Mouse (Mus musculus): ENCODE data around the gene Psmd5. TPM values are rescaled to one million over a fixed set of nuclear protein-coding genes. Genes with fewer than 3 reads are reported as not detected.
A peak's percentile ranks its signal among the peaks of the same experiment; 100 is the strongest.

Psmd5 gene
- polyA plus RNA-seq (2015; fragmentation: Nextera tagmentation; extraction: Ambion mirVana): 95.6 and 105 TPM in 2 replicates

- H3K27ac ChIP-seq: no peak within 1 kb of the TSS
- H3K4me3 ChIP-seq: no peak within 1 kb of the TSS
- peak within 1 kb of the TSS; percentile 19; the same call in 1 of the 2 replicates for H3K9ac ChIP-seq
- H3K27me3 ChIP-seq: peaks cover 51% of the 10 kb centered on the region
- no peaks in the 10 kb centered on the region for H3K9me3 ChIP-seq
- peak within 1 kb of the TSS; percentile 16; the same call in 1 of the 2 replicates for H3K4me2 ChIP-seq
- WGBS: 12% methylated on average over 8 of the region's 8 CpGs
- no peaks in the 10 kb centered on the region for H3K36me3 ChIP-seq
- peaks cover 13% of the 10 kb centered on the region for H3K4me1 ChIP-seq (replicated peaks)
- ATAC-seq (ENCODE audit: low FRiP score): no peak
Observed at GRCm38 (mm10) chr2:34874816-34875345, at the start of gene Psmd5. Gene Psmd5, minus strand, starts transcription at chr2:34874968.

- no peak for ATAC-seq (ENCODE audit: low FRiP score)
- 0 out of 2 replicates have a peak, but pooled peaks cover 6% of the 10 kb centered on the region for H3K27me3 ChIP-seq
- H3K4me1 ChIP-seq (replicated peaks): no peaks in the 10 kb centered on the region
- H3K36me3 ChIP-seq: no peaks in the 10 kb centered on the region
- H3K27ac ChIP-seq: no peak overlapping the region
- H3K4me2 ChIP-seq: no peak overlapping the region
- 21% methylated on average over 2 of the region's 2 CpGs for WGBS
- H3K9ac ChIP-seq: no peak overlapping the region
- no peak overlapping the region for H3K4me3 ChIP-seq
- H3K9me3 ChIP-seq: no peaks in the 10 kb centered on the region
Observed at GRCm38 (mm10) chr2:34922729-34923128, 48.0 kb upstream of the Psmd5 start.

DNA sequence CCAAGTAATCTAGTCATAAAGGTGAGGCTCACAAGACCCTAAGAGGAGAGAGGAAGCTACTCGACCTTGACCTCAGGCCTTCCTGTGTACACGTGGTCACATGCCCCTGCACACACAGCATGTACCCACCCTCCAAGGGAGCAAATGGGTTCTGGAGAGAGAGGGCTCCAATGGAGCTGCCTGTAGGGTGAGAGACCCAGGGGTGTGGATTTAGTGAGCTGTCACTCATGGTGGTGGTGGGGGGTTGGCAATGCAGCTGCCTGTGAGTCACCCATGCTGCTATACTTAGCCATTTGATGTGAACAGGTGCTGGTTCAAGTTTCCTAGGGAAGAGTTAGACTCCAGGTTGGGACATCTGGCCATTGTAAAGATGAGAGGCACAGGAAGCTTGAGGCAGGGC, 45.4 kb upstream of the Psmd5 start:
- no peaks in the 10 kb centered on the region for H3K9me3 ChIP-seq
- 63% methylated on average over 2 of the region's 2 CpGs for WGBS
- no peak overlapping the region for H3K27ac ChIP-seq
- ATAC-seq (ENCODE audit: low FRiP score): no peak
- H3K4me2 ChIP-seq: no peak overlapping the region
- no peak overlapping the region for H3K4me3 ChIP-seq
- no peaks in the 10 kb centered on the region for H3K4me1 ChIP-seq (replicated peaks)
- no peaks in the 10 kb centered on the region for H3K36me3 ChIP-seq
- H3K9ac ChIP-seq: no peak overlapping the region
- H3K27me3 ChIP-seq: peaks cover 9% of the 10 kb centered on the region

DNA sequence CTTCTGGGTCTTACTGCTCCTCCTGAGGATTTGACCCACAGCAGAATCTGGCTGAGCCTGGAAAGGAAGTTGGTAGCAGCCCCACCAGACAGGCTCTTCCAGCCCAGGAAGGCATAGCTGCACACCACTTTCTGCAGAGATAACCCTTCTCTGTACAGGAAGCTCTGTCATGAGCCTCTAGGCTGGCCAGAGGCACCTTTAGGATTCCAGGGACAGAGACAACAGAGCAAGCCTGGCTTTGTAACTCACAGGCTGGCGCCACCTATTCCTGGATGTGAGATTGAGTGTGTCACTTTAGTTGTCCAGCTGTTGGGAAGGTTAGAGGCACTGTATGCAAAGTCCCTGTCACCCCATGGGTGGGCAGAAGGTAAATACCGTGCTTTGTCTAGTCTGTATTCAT, 40.3 kb upstream of the Psmd5 start:
- no peak overlapping the region for H3K4me3 ChIP-seq
- H3K9ac ChIP-seq: no peak overlapping the region
- no peak for ATAC-seq (ENCODE audit: low FRiP score)
- no peaks in the 10 kb centered on the region for H3K9me3 ChIP-seq
- WGBS: 61% methylated on average over 2 of the region's 2 CpGs
- H3K4me1 ChIP-seq (replicated peaks): peaks cover 22% of the 10 kb centered on the region
- H3K4me2 ChIP-seq: peak overlapping the region; percentile 82
- H3K36me3 ChIP-seq: no peaks in the 10 kb centered on the region
- peaks cover 47% of the 10 kb centered on the region for H3K27me3 ChIP-seq
- no peak overlapping the region for H3K27ac ChIP-seq

DNA sequence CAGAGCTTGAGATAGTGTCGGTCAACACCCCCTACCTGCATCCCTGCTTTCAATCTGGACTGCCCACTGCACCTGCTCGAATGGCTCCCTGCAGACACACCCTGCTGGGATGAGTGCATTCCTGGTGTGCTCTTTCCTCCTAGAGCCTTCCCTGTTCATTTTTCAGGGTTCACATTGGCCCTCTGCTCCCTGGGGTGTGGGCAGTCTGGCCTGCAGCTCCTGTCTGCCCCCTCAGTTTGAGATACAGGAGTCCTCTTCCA, 40.0 kb upstream of the Psmd5 start:
- Histone ChIP-seq H3K9ac (no peak overlapping the region; the same call in 1 of the 2 replicates), H3K9me3 (no peaks in the 10 kb centered on the region), H3K27me3 (peaks cover 47% of the 10 kb centered on the region), H3K4me1 (replicated peaks) (peaks cover 22% of the 10 kb centered on the region), H3K36me3 (no peaks in the 10 kb centered on the region), H3K27ac (no peak overlapping the region), H3K4me2 (peak overlapping the region; percentile 82), H3K4me3 (peak overlapping the region; percentile 54)
- ATAC-seq (ENCODE audit: low FRiP score): no peak
- 7% methylated on average over 2 of the region's 2 CpGs for WGBS

DNA sequence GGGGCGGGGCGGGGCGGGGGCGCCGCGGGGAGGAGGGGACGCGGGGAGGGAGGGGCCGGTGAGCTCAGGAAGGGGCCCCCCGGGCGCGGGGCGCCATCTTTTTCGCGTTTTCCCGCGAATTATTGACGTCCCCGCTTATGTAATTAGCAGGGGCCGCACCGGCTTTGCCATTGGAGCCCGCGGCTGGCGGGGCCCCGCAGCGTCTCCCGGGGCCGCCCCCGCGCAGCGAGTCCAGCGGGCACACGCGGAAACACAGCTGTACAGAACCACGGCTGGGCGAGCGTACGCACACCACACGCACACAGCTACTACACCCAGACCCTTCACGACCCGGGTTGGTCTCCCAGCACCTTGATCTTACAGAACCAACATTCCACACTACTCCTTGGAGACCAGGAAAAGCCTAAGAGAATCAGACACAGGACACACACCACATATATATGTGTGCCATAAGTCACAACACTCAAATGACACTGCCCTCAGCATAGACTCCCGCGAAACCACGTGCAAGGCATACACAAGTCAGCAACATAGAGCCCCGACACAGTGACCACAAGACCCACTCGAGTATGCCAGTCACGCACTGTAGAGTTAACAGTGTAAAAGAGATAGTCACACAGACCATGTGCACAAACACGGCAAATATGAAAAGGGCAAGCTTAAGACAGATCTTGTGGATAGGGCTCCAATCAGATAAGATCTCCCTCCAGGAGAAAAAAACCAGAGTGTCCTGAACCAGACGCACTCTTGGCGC, 39.5 kb upstream of the Psmd5 start:
- ATAC-seq (ENCODE audit: low FRiP score): peak; percentile 62
- H3K4me2 ChIP-seq: peak overlapping the region; percentile 82
- peak overlapping the region; percentile 69 for H3K9ac ChIP-seq
- no peak overlapping the region for H3K27ac ChIP-seq
- H3K4me1 ChIP-seq (replicated peaks): peaks cover 22% of the 10 kb centered on the region
- no peaks in the 10 kb centered on the region for H3K36me3 ChIP-seq
- H3K4me3 ChIP-seq: peak overlapping the region; percentile 54
- no peaks in the 10 kb centered on the region for H3K9me3 ChIP-seq
- H3K27me3 ChIP-seq: peaks cover 47% of the 10 kb centered on the region
- WGBS: 3% methylated on average over 45 of the region's 50 CpGs

DNA sequence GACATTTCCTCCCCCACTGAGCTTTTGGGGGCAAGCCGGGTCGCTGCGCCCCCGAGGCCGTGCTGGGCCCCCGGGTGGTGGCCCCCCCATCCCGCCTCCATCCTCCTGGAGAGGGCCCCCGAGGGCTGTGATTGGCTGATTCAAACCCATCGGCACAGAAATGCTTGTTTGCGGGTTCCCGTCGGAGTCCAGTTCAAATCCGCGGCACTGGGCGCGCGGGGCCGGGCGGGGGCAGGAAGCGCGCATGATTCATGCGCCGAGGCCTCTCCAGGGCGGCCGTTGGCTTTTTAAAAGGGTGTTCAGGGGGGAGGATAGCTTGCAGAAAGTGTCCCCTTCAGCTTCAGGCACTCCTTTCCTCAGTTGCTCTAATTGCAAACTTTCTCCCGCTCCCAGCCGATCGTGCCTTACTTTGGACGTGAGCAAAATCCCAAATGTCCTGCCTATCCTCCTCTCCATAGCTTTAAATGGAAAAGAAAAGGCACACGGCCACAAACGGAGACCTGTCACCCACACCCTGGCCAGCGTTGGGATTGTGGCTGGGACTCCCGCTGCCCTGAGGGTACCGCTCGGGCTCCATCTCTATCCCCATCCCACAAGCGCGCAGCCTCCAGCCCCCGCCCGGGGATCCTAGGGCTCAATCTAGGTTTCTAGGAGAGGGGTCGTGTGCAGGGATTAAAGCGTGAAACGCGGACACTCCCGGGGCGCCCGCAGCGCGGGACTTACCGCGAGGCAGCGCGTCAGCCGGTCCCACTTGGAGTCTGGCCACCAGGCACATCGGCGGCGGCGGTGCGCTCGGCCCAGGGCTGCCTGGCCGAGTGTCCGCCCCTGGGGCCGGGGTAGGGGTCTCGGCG, 38.7 kb upstream of the Psmd5 start, which contains the start of gene Phf19:
TSS of gene Phf19 (minus strand) at position 809 of the 851 bp plus-strand sequence.
- peak within 1 kb of the TSS; percentile 82 for H3K4me2 ChIP-seq
- H3K9me3 ChIP-seq: no peaks in the 10 kb centered on the region
- H3K27me3 ChIP-seq: peaks cover 47% of the 10 kb centered on the region
- no peak within 1 kb of the TSS for H3K27ac ChIP-seq
- H3K4me3 ChIP-seq: peak within 1 kb of the TSS; percentile 54
- H3K4me1 ChIP-seq (replicated peaks): peaks cover 22% of the 10 kb centered on the region
- WGBS: 1% methylated on average over 53 of the region's 64 CpGs
- H3K9ac ChIP-seq: peak within 1 kb of the TSS; percentile 69
- ATAC-seq (ENCODE audit: low FRiP score): peak; percentile 37; the same call in 1 of the 2 replicates
- no peaks in the 10 kb centered on the region for H3K36me3 ChIP-seq

DNA sequence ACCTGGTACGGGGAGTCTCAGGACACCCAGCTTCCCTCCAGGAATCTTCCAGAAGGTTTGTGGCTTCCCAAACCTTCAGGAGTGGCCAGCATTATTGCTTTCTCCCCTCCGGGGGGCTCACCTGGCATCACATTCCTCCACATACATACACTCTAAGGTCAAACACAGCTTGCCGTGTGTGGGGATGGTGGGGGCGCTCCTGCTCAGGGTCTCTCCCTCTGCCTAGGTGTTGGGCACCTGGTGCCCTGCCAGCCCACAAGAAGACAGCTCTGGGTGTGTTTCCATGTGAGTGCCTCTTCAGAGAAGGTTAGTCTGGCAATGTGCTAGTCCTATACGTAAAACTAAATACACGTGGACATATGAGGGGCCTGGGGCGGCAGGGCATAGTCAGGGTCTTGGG, 37.8 kb upstream of the Psmd5 start:
- H3K4me1 ChIP-seq (replicated peaks): peaks cover 22% of the 10 kb centered on the region
- no peak for ATAC-seq (ENCODE audit: low FRiP score)
- no peaks in the 10 kb centered on the region for H3K9me3 ChIP-seq
- H3K4me2 ChIP-seq: peak overlapping the region; percentile 82; the same call in 1 of the 2 replicates
- peak overlapping the region; percentile 54 for H3K4me3 ChIP-seq
- H3K27me3 ChIP-seq: peaks cover 47% of the 10 kb centered on the region
- H3K36me3 ChIP-seq: no peaks in the 10 kb centered on the region
- no peak overlapping the region for H3K9ac ChIP-seq
- 45% methylated on average over 7 of the region's 7 CpGs for WGBS
- no peak overlapping the region for H3K27ac ChIP-seq

- no peak overlapping the region for H3K9ac ChIP-seq
- H3K27me3 ChIP-seq: peaks cover 47% of the 10 kb centered on the region
- 85% methylated on average over 5 of the region's 5 CpGs for WGBS
- no peaks in the 10 kb centered on the region for H3K36me3 ChIP-seq
- no peaks in the 10 kb centered on the region for H3K9me3 ChIP-seq
- H3K4me3 ChIP-seq: no peak overlapping the region
- no peak overlapping the region for H3K27ac ChIP-seq
- H3K4me2 ChIP-seq: no peak overlapping the region
- no peak for ATAC-seq (ENCODE audit: low FRiP score)
- H3K4me1 ChIP-seq (replicated peaks): peaks cover 22% of the 10 kb centered on the region
Observed at GRCm38 (mm10) chr2:34911871-34912270, 37.1 kb upstream of the Psmd5 start.

GRCm38 (mm10) chr2:34909719-34910118, 35.0 kb upstream of the Psmd5 start:
- no peak overlapping the region for H3K4me3 ChIP-seq

DNA sequence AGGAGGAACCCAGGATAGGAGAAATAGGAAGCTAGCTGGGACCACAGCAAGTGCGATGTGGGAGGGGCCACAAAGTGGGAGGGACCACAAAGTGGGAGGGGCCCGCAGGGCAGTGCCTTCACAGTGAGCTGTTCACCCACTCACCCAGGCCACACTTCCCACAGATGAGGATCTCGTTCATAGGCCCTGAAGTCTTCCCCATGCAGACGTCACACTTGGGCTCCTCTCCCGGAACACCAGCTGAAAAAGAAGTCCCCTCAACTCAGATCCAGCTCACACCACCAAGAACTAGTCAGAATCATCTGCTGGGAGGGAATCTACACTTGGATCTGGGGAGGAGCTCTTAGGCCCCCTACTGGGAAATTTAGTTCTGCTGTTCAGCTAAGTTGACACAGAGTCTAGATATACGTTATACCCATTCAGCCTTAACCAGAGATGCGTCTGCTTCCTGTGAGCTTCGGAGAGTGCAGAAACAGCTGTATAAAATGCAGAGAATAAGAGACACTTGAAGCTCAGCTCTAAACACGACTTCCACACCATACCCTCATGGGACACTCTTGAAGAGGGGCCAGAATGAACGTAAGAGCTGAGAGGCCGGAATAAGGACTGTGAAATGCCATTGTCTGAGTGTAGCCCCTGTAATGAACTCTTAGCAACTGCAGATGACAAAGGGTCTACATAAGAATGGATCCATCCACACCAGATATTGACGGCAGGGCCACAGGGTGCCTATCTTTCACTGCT, 32.3 kb upstream of the Psmd5 start:
- Histone ChIP-seq H3K4me3 (no peak overlapping the region), H3K36me3 (no peaks in the 10 kb centered on the region), H3K4me2 (no peak overlapping the region), H3K27ac (no peak overlapping the region), H3K9ac (no peak overlapping the region), H3K4me1 (replicated peaks) (peaks cover 13% of the 10 kb centered on the region), H3K27me3 (peaks cover 16% of the 10 kb centered on the region), H3K9me3 (no peaks in the 10 kb centered on the region)
- no peak for ATAC-seq (ENCODE audit: low FRiP score)
- 42% methylated on average over 12 of the region's 12 CpGs for WGBS

More at GRCm38 (mm10) chr2:34909719-34910118, 35.0 kb upstream of the Psmd5 start:
- H3K4me1 ChIP-seq (replicated peaks): peaks cover 19% of the 10 kb centered on the region
- no peaks in the 10 kb centered on the region for H3K36me3 ChIP-seq
- WGBS: 91% methylated on average over 4 of the region's 4 CpGs
- no peak for ATAC-seq (ENCODE audit: low FRiP score)
- no peak overlapping the region for H3K27ac ChIP-seq
- H3K27me3 ChIP-seq: peaks cover 42% of the 10 kb centered on the region
- no peak overlapping the region for H3K9ac ChIP-seq
- H3K9me3 ChIP-seq: no peaks in the 10 kb centered on the region
- no peak overlapping the region for H3K4me2 ChIP-seq

DNA sequence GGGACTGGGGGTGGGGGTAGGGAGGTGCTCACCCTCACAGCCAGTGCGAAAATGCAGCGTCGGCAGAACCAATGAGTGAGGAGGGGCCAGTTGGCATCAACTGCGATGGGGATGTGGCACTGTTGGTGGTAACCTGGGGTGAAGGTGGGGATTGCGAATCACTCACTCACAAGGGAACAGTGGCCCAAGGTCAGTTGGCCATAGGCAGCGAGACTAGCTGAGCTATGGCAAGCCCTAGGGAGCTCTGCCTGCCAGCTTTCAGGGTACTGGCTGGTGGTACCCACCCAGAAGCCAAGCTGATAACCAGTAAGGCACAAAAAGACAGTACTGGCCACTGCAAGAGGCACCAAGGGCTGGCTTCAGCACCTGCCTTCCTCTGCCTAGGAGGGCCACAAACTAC, 31.7 kb upstream of the Psmd5 start:
- WGBS: 71% methylated on average over 6 of the region's 6 CpGs

More for the DNA sequence above, 31.7 kb upstream of the Psmd5 start:
- Histone ChIP-seq H3K9ac (no peak overlapping the region), H3K27me3 (peaks cover 10% of the 10 kb centered on the region; the same call in 1 of the 2 replicates), H3K4me2 (no peak overlapping the region), H3K4me3 (no peak overlapping the region), H3K36me3 (no peaks in the 10 kb centered on the region), H3K4me1 (replicated peaks) (peaks cover 13% of the 10 kb centered on the region), H3K9me3 (no peaks in the 10 kb centered on the region), H3K27ac (no peak overlapping the region)
- no peak for ATAC-seq (ENCODE audit: low FRiP score)
